Mouse (Mus musculus): Measurements from ENCODE around the gene Zfp207.
"Not testable (repeated sequence)": the region's sequence is repeated elsewhere in the genome, so short reads cannot be mapped to it uniquely, and the experiment has no call there.

The Zfp207 gene

GRCm38 (mm10) chr11:80417085-80417484 is 34.0 kb downstream of the Zfp207 start:
- no peak for DNase-seq

DNA sequence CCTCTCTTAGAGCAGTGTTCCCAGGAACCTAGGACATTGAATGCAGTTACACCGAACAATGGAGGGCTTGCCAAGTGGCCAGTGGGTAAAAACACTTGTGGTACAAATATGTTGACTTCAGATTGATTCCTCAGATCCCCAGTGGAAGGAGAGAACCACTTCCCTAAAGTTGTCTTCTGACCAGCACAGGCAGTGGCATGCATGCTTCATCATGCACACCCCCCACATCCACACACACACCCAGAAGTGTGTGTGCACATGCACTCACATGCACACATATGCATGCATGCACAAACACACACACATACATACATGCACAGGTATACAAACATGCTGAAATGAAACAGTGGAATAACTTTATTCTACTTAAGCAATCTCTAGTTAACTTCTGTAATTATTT is 36.7 kb downstream of the Zfp207 start:
- DNase-seq, result no peak

GRCm38 (mm10) chr11:80420202-80420984 is 37.3 kb downstream of the Zfp207 start:
- DNase-seq, result no peak

DNA sequence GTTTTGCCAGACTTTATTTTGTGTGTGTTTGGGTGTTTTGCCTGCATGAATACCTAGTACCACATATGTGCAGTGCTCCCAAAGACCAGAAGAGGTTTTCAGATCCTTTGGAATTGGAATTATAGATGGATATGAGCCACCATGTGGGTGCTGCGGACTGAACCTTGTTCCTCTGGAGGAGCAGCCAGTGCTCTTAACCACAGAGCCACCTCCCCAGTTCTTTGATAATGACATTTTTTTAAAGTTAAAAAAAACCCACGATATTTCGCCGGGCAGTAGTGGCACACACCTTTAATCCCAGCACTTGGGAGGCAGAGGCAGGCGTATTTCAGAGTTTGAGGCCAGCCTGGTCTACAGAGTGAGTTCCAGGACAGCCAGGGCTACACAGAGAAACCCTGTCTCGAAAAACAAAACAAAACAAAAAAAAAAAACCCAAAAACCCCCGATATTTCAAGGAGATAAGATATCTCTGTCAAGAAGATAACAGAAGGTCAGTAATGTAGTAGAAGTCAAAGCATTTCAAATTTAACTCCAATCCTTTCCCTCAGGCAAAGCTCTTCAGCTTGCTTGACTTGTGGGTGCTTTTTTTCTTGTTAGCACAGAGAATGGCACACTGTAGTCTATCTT is 38.5 kb downstream of the Zfp207 start:
- no peak for DNase-seq

DNA sequence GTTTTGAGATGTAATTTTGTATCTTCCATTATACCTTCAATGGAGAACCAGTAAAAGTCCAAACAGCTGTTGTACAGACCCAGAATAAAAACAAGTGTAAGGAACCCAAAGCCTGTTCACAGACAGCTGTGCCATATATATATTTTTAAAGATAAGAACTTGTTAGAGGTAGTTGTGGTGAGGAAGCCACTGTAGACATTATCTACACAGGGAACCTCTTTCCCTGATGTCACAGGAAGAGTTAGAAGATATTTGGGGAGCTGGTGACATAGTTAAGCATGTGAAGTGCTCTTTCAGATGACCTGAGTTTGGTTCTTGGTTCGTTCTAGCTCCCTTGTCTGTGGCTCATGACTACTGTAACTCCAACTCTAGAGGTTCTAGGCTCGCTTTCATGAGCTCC is 41.6 kb downstream of the Zfp207 start:
- no peak for DNase-seq

- no peak for DNase-seq
These were observed 42.2 kb downstream of the Zfp207 start for GRCm38 (mm10) chr11:80425247-80425778.

DNA sequence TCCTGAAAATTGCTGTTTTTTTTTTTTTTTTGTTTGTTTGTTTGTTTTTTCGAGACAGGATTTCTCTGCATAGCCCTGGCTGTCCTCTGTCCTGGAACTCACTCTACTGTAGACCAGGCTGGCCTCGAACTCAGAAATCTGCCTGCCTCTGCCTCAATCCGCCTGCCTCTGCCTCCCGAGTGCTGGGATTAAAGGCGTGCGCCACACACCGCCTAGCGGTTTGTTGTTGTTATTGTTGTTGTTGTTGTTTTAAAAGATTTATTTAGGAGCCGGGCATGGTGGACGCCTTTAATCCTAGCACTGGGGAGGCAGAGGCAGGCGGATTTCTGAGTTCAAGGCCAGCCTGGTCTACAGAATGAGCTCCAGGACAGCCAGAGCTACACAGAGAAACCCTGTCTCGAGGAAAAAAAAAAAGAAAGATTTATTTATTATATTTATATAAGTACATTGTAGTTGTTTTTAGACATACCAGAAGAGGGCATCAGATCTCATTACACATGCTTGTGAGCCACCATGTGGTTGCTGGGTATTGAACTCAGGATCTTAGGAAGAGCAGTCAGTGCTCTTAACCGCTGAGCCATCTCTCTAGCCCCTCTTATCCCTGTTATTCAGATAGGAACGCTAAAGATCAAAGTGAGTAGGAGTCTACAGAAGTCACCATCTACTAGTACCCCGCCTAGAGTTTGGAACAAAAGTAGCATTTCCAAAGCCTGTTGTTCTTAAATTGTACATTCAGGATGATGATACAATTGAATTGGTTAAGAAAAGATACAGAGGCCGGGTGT is 43.1 kb downstream of the Zfp207 start:
- not testable (repeated sequence) for DNase-seq

DNA sequence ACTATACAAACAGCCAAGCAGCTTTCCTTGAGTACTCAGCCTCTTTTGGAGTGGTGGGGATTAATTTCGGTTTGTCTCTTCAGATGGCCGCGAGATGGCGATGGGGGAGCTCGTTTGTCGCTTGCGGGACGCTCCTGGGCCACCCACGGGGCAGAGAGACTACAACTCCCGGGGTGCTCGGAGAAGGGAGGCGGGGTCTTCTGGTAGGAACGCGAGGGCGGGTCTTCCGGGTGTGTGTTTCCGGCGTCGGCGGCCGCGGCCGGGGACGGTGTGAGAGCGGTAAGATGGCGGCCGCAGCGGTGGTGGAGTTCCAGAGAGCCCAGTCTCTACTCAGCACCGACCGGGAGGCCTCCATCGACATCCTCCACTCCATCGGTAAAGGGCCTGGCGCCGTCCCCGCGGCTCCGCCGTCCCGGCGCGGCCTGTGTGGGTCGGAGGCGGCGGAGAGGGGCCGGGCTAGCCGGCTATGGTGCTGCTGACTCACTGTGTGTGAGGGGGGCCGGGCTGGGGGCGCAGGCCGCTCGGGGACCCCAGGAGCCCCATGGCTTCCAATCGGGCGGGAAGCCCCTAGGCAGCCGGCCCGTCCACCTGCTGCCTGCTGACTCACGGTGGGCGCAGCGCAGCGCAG is 45.4 kb downstream of the Zfp207 start, which contains the start of gene Psmd11:
Gene Psmd11 (plus strand): TSS at position 235 of the 628 bp plus-strand sequence.
- peak; percentile 94 for DNase-seq

DNA sequence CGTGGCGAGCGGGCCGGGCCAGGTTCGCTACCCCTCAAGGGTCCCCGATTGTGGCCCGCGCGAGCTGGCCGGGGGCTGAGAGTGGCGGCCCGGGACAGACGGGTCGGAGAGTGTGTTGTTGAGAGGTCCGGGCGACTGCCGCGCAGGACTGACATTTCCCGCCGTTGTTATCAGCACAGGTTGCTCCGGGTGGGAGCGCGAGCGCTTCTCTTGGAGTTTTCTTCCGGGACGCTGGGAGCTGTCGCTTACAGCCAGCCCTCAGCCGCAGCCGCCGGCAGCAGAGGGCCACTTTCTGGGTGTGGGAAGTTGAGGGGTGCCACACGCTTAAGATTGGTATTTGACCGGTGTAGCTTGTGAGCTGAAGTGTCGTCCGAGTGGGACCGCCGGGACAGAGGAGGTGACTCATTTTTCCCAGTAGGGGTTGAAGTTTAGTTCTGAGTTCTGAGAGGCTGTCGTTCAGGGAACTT is 46.0 kb downstream of the Zfp207 start:
- no peak for DNase-seq

GRCm38 (mm10) chr11:80429500-80430166 is 46.6 kb downstream of the Zfp207 start:
- DNase-seq, result peak; percentile 13

GRCm38 (mm10) chr11:80430366-80430910 is 47.4 kb downstream of the Zfp207 start:
- DNase-seq, result no peak

DNA sequence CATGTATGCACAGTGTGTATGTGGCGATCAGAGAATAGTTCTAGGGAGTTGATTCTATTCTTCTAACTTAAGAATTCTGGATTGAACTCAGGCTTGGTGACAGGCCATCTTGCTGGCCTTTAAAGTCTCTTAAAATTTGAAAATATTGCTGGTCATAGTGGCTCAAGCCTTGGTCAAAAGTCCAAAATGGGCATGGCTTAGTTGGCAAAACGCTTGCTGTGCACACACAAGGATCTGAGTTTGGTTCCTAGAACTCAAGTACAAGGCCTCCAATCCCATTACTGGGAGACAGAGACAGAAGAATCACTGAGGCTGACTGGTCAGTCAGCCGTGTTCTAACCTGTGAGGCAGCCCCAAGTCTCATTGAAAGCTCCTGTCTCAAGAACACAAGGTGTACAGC is 63.8 kb downstream of the Zfp207 start:
- no peak for DNase-seq

DNA sequence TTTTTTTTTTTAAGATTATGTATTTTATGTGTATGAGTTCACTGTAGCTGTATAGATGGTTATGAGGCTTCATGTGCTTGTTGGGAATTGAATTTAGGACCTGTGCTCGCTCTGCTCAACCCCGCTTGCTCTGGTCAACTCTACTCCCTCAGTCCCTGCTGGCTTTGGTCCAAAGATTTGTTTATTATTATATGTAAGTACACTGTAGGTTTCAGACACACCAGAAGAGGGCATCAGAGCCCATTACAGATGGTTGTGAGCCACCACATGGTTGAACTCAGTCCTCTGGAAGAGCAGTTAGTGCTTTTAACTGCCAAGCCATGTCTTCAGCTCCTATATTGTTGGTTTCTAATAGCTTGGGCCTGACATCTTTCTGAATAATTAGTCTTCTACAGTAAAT is 66.8 kb downstream of the Zfp207 start:
- no peak for DNase-seq

- no peak for DNase-seq
These were observed 69.2 kb downstream of the Zfp207 start for GRCm38 (mm10) chr11:80452242-80452641.

GRCm38 (mm10) chr11:80453198-80453597 is 70.1 kb downstream of the Zfp207 start:
- no peak for DNase-seq

Measured in kidney, adult 18-20 months (tissue).